Mouse (Mus musculus): ENCODE results near the gene Serpinb13.
"Not testable (repeated sequence)": the region's sequence is repeated elsewhere in the genome, so short reads cannot be mapped to it uniquely, and the experiment has no call there.

The Serpinb13 gene

GRCm38 (mm10) chr1:106980684-106981083 is at the start of gene Serpinb13:
Gene Serpinb13 (plus strand): TSS chr1:106980984.
- no peak for DNase-seq (ENCODE audit: low spot score)

DNA sequence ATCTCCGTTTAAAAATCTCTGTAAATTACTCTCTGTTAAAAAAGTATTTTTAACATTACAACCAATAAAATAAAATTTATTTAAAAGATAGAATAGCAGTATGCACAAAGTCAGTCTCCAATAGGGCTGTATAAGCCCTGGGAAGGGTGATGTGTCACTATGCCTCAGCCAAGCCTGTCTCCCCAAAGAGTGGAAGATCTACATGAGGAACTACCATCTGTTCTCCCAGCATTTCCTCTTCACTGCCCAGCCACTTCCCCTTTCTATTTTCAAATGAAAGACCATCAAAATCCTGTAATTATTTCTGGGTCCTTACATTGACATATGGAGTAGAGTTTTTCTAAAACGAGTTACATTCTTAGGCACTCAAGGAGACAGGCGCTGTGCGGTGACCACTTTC is 48.8 kb upstream of the Serpinb13 start:
- DNase-seq (ENCODE audit: low spot score): no peak

DNA sequence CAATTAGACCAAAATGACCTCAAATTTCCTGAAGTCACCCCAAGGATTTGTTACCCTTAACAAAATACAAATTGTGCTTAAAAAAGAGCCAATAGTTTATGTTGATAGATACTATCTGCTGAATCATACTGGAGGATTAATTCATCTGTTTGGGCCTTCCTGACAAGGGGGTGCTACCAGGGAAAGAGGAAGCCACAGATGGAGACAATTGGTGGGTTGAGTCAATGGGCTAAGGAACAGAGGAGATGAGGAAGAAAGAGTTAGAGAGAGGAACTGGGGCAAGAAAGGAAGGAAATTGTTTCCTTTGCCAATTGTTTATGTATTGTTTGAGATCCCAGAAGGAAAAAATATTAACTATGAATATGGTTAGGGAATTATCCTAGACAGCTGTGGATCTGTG is 47.1 kb upstream of the Serpinb13 start:
- DNase-seq (ENCODE audit: low spot score): no peak

GRCm38 (mm10) chr1:106934265-106934664 is 46.5 kb upstream of the Serpinb13 start, which contains the start of gene Serpinb12:
Gene Serpinb12 (plus strand): TSS chr1:106934449.
- DNase-seq (ENCODE audit: low spot score): no peak

GRCm38 (mm10) chr1:106947217-106947616 is 33.6 kb upstream of the Serpinb13 start:
- DNase-seq (ENCODE audit: low spot score): no peak

- DNase-seq (ENCODE audit: low spot score): no peak
Observed at GRCm38 (mm10) chr1:106959981-106960380, 20.8 kb upstream of the Serpinb13 start.

GRCm38 (mm10) chr1:106961023-106961422 is 19.8 kb upstream of the Serpinb13 start:
- no peak for DNase-seq (ENCODE audit: low spot score)

DNA sequence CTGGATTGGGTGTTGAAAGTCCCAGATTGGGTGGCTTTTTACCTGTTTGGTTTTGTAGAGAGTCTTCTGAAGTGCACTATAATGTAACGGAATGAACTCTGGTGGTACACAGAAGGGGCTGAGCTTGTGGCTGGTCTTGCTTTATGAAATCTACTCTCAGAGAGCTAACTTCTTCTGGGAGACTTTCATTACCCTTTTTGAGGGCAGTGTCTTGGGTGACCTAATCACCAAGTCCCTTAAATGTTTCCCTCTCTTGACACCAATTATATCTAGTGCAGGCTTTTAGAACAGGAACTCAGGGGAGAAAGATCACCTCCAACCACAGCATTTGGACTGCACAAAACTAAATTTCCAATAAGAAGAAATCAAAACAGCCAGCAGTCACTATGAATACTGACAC is 2.3 kb downstream of the Serpinb13 start:
- no peak for DNase-seq (ENCODE audit: low spot score)

GRCm38 (mm10) chr1:106983865-106984264 is 3.1 kb downstream of the Serpinb13 start:
- DNase-seq (ENCODE audit: low spot score): no peak

DNA sequence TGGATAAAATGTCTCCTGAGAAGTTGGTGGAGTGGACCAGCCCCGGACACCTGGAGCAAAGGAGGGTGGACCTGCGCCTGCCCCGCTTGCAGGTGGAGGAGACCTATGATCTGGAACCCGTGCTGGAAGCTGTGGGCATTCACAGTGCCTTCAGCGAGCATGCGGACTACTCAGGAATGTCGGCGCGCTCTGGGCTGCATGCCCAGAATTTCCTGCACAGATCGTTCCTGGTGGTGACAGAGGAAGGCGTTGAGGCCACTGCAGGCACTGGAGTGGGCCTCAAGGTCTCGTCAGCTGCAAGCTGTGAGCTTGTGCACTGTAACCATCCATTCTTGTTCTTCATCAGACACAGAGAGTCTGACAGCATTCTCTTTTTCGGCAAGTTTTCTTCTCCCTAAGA is 19.6 kb downstream of the Serpinb13 start:
- no peak for DNase-seq (ENCODE audit: low spot score)

DNA sequence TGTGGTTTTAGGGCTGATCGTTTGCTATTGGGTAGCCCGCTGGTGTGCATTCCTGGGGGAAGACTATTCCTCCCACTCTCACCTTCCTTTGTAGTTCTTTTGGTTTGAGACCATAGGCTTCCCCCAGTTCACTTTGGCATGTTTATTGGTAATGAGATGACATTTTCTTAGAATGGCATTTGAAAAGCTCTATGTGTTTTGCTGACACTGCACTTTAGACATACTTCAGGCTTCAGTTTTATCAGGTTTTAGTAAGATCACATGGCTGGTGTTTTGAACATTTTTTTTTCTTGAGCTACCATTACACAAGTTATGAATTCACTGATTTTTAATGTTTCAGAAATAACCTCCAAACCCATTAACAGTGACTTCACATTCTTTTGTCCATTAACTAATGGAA is 21.0 kb downstream of the Serpinb13 start:
- no peak for DNase-seq (ENCODE audit: low spot score)

GRCm38 (mm10) chr1:107006316-107006715 is 25.5 kb downstream of the Serpinb13 start:
- no peak for DNase-seq (ENCODE audit: low spot score)

- no peak for DNase-seq (ENCODE audit: low spot score)
Observed at GRCm38 (mm10) chr1:107014530-107014929, 33.7 kb downstream of the Serpinb13 start.

GRCm38 (mm10) chr1:107015210-107015609 is 34.4 kb downstream of the Serpinb13 start:
- DNase-seq (ENCODE audit: low spot score): no peak

DNA sequence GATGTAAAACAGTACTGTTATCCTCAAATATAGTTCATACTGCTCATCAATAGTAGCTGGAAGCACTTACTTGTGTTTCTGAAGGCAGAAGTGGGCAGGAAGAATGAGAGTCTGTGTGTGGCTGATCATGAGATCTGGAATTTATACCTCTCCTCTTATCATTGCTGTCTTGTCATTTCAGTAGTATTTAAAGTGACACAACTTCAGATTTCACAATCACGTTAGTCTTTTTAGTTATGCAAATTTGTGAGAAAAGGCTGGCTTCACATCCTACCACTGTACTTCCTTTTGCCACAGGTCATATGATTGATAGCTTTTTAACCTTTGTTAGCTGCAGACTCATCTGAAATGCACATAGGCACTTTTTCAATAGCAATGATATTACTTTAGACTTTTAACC is 45.1 kb downstream of the Serpinb13 start:
- no peak for DNase-seq (ENCODE audit: low spot score)

DNA sequence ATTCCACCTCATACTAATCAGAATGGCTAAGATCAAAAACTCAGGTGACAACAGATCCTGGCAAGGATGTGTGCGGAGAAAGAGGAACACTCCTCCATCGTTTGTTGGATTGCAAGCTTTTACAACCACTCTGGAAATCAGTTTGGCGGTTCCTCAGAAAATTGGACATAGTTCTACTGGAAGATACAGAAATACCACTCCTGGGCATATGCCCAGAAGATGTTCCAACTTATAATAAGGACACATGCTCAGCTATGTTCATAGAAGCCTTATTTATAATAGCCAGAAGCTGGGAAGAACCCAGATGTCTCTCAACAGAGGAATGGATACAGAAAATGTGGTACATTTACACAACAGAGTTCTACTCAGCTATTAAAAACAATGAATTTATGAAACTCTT is 53.5 kb downstream of the Serpinb13 start:
- DNase-seq (ENCODE audit: low spot score): not testable (repeated sequence)

Measured in T-cell, adult 2 months (primary cell).